8 mouse cellular contexts compared by ENCODE assay signal in the genomic region with DNA sequence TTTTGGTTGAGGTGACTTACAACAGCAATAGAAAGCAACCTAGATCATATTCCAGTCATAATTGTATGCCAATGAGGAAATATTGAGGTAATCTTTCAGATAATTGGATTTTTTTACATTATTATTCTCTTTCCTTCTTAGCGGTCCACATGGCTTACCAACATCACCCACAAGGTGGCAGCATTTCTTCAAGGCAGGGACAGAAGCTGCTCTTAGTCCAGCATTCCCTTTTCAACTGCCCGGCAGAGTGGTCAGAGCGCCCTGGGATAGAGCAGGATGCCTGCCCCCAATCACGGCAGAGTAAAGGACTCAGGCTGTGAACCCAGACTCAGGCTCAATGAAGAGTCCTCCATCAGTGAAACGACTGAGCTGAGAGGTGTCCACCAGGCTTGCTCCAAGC. TPM values are rescaled to one million over a fixed set of nuclear protein-coding genes. Genes with fewer than 3 reads are reported as not detected.
DNase-seq lines count a peak whose midpoint lies in the region; ATAC-seq and TF ChIP-seq lines count a peak whose summit lies in the region.

No protein-coding gene starts in this region.

- peak; percentile 52 for TF ChIP-seq CTCF in G1E (IDR thresholded peaks at IDR 0.05; ENCODE audit: low read depth, low read length)

- no peak for ATAC-seq in CD4-positive, CD25-positive, alpha-beta regulatory T cell, adult 4 months
- peak; percentile 25; the same call in 1 of the 2 replicates for ATAC-seq in G1E (ENCODE audit: extremely low read depth, insufficient number of reproducible peaks, low FRiP score, poor library complexity, severe bottlenecking)
- peak; percentile 46; the same call in 1 of the 2 replicates for ATAC-seq in forebrain, embryonic 15.5 days (replicated peaks)

- DNase-seq in CD4-positive, CD25-positive, alpha-beta regulatory T cell, adult 2 months (ENCODE audit: low read depth, low spot score): peak; percentile 47
- peak; percentile 32 for DNase-seq in G1E (ENCODE audit: low spot score)
- DNase-seq in cerebellum, adult 18-20 months: peak; percentile 72 to 76
- peak; percentile 88 to 89 for DNase-seq in kidney, postnatal 4 days
- DNase-seq in lung, postnatal 10 days: peak; percentile 84
- DNase-seq in right cerebral cortex, postnatal 25 days: peak; percentile 35

- peaks cover 49% of the 10 kb centered on the region for H3K27me3 ChIP-seq in G1E (ENCODE audit: insufficient read depth, low read length)
- peaks cover 17% of the 10 kb centered on the region; the same call in 1 of the 2 replicates for H3K27me3 ChIP-seq in forebrain, embryonic 15.5 days

- 4% methylated on average over 5 of the region's 5 CpGs for WGBS in forebrain, embryonic 15.5 days

- H3K4me2 ChIP-seq in forebrain, embryonic 15.5 days (replicated peaks): no peak overlapping the region

- peaks cover 3% of the 10 kb centered on the region for H3K4me1 ChIP-seq in G1E (ENCODE audit: insufficient read depth, low read depth, low read length)
- peaks cover 9% of the 10 kb centered on the region for H3K4me1 ChIP-seq in forebrain, embryonic 15.5 days

- H3K9me3 ChIP-seq in G1E (replicated peaks): no peaks in the 10 kb centered on the region
- no peaks in the 10 kb centered on the region for H3K9me3 ChIP-seq in forebrain, embryonic 15.5 days

- peaks cover 6% of the 10 kb centered on the region for H3K36me3 ChIP-seq in G1E (replicated peaks)
- no peaks in the 10 kb centered on the region for H3K36me3 ChIP-seq in forebrain, embryonic 15.5 days

- H3K4me3 ChIP-seq in G1E (ENCODE audit: low read depth, low read length): no peak overlapping the region
- H3K4me3 ChIP-seq in forebrain, embryonic 15.5 days: no peak overlapping the region

- H3K27ac ChIP-seq in forebrain, embryonic 15.5 days (replicated peaks): no peak overlapping the region

- H3K9ac ChIP-seq in forebrain, embryonic 15.5 days (replicated peaks): no peak overlapping the region

RNA-seq across cellular contexts. Expression of a gene that starts 1.8 kb away (rescaled TPM):
- polyA plus RNA-seq in CD4-positive, CD25-positive, alpha-beta regulatory T cell, adult 4 months (2017; shearing (Covaris generic)): under 1 TPM in 1 of 2 experiments, not detected in 1; 0.13 TPM
- total RNA-seq in G1E (2014; fragmentation: Nextera tagmentation): 9.7 and 15.1 TPM in 2 replicates
- total RNA-seq in G1E (2017): 19.8 and 22.4 TPM in 2 replicates
- polyA plus RNA-seq in G1E (2012): 6.0 and 6.8 TPM in 2 replicates
- polyA plus RNA-seq in forebrain, embryonic 15.5 days (2015; fragmentation: Nextera tagmentation; extraction: Ambion mirVana): 1.2 and 1.6 TPM in 2 replicates

RNA-seq across cellular contexts. Expression of a gene that starts 51.1 kb away (rescaled TPM):
- 1 to 10 TPM; 2.5 to 2.9 TPM for polyA plus RNA-seq in CD4-positive, CD25-positive, alpha-beta regulatory T cell, adult 4 months (2017; shearing (Covaris generic))
- total RNA-seq in G1E (2014; fragmentation: Nextera tagmentation) (14.7 and 16.4 TPM in 2 replicates), G1E (2017) (15.0 and 18.0 TPM in 2 replicates)
- 4.2 and 5.9 TPM in 2 replicates for polyA plus RNA-seq in G1E (2012)
- 8.3 and 8.7 TPM in 2 replicates for polyA plus RNA-seq in forebrain, embryonic 15.5 days (2015; fragmentation: Nextera tagmentation; extraction: Ambion mirVana)

RNA-seq across cellular contexts. Expression of a gene that starts 59.1 kb away (rescaled TPM):
- polyA plus RNA-seq in CD4-positive, CD25-positive, alpha-beta regulatory T cell, adult 4 months (2017; shearing (Covaris generic)): 10 to 100 TPM; 19.1 to 42.0 TPM
- total RNA-seq in G1E (2014; fragmentation: Nextera tagmentation): 36.1 and 41.2 TPM in 2 replicates
- 49.0 and 51.8 TPM in 2 replicates for total RNA-seq in G1E (2017)
- 6.0 and 8.5 TPM in 2 replicates for polyA plus RNA-seq in G1E (2012)
- 14.0 and 15.5 TPM in 2 replicates for polyA plus RNA-seq in forebrain, embryonic 15.5 days (2015; fragmentation: Nextera tagmentation; extraction: Ambion mirVana)

Comparison
In these comparisons a context has a peak if more than half of its experiments do, and no peak if none do; other contexts are left out.
1. DNase-seq: peak in every context shown above with its lines; median percentile 88 in kidney, postnatal 4 days; 84 in lung, postnatal 10 days; 74 in cerebellum, adult 18-20 months; 47 in CD4-positive, CD25-positive, alpha-beta regulatory T cell, adult 2 months; 35 in right cerebral cortex, postnatal 25 days; 32 in G1E.